Mouse (Mus musculus) kidney, embryonic 15.5 days (tissue): Measurements from ENCODE around the gene Ptpn7. TPM values are rescaled to one million over a fixed set of nuclear protein-coding genes. Genes with fewer than 3 reads are reported as not detected.

Experiments
- ATAC-seq: fragments of 200-750 bp; cut with Nextera tagmentation; replicated peaks from 2 replicates; pipeline ENCODE4 v1.8.0; 2017; ENCODE audit warnings: moderate TSS enrichment; ENCODE audit not compliant: low FRiP score
- H3K27ac ChIP-seq: fragments of 300-500 bp; sonication (generic); 2 replicates; pipeline ENCODE4 v1.5.1; 2015; ENCODE audit warnings: mild to moderate bottlenecking, inconsistent platforms
- H3K27me3 ChIP-seq: fragments of 300-500 bp; sonication (generic); 2 replicates; pipeline ENCODE4 v1.6.1; 2015; ENCODE audit warnings: inconsistent platforms
- H3K36me3 ChIP-seq: fragments of 300-500 bp; sonication (generic); 2 replicates; pipeline ENCODE4 v1.6.1; 2015; ENCODE audit warnings: inconsistent platforms
- H3K4me1 ChIP-seq: fragments of 300-500 bp; sonication (generic); 2 replicates; pipeline ENCODE4 v1.6.1; 2015; ENCODE audit warnings: inconsistent platforms
- H3K4me2 ChIP-seq: fragments of 300-500 bp; sonication (generic); 2 replicates; pipeline ENCODE4 v1.6.1; 2015; ENCODE audit warnings: moderate library complexity, mild to moderate bottlenecking, inconsistent platforms
- H3K4me3 ChIP-seq: fragments of 300-500 bp; sonication (generic); replicated peaks from 2 replicates; pipeline ENCODE4 v1.5.1; 2015; ENCODE audit warnings: mild to moderate bottlenecking, inconsistent platforms
- H3K9ac ChIP-seq: fragments of 300-500 bp; sonication (generic); 2 replicates; pipeline ENCODE4 v1.6.1; 2015; ENCODE audit warnings: mild to moderate bottlenecking, inconsistent platforms
- H3K9me3 ChIP-seq: fragments of 300-500 bp; sonication (generic); replicated peaks from 2 replicates; pipeline ENCODE4 v1.6.1; 2016; ENCODE audit warnings: inconsistent platforms
- WGBS: fragments of 180-500 bp; shearing (Covaris S2); methylation state at CpG from one replicate; pipeline ENCODE4 v1.1.7; 2015; ENCODE audit warnings: mixed read lengths; 5-methylcytosine and 5-hydroxymethylcytosine counted together
- polyA plus RNA-seq: library from polyadenylated mRNA; unstranded; fragments of >200 nt; fragmentation: Nextera tagmentation; extraction: Ambion mirVana; gene quantifications from 2 replicates; pipeline ENCODE4 v1.2.1, GENCODE M21; 2015

Ptpn7 gene
- 1.2 TPM in 2 replicates for polyA plus RNA-seq

DNA sequence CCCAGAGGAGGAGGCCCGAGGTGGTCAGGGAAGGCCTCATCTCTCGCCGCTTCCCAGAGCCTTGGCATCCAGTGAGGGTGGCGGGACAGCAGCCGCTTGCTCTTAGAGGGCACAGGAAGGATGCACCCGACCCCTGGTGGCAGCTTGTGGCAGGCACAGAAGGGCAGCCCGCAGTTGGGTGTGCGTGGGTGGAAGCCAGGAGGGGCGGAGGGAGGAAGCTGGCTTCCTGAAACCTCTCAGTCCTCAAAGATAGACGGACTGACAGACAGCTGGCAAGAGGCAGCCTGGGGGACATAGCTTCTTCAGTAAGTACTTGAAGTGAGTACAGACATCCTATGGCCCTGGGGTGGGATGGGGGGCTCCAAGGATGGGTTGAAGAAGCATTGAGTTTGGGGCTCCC, at the start of gene Ptpn7:
Gene Ptpn7, plus strand, starts transcription at position 228 of the 400 bp plus-strand sequence.
- 21% methylated on average over 10 of the region's 10 CpGs for WGBS
- Histone ChIP-seq H3K4me1 (peaks cover 45% of the 10 kb centered on the region), H3K36me3 (no peaks in the 10 kb centered on the region), H3K4me2 (no peak within 1 kb of the TSS), H3K9ac (no peak within 1 kb of the TSS), H3K9me3 (no peaks in the 10 kb centered on the region), H3K4me3 (no peak within 1 kb of the TSS), H3K27ac (peak within 1 kb of the TSS; percentile 71), H3K27me3 (peaks cover 8% of the 10 kb centered on the region; the same call in 1 of the 2 replicates)
- ATAC-seq = peak; percentile 41; the same call in 1 of the 2 replicates

DNA sequence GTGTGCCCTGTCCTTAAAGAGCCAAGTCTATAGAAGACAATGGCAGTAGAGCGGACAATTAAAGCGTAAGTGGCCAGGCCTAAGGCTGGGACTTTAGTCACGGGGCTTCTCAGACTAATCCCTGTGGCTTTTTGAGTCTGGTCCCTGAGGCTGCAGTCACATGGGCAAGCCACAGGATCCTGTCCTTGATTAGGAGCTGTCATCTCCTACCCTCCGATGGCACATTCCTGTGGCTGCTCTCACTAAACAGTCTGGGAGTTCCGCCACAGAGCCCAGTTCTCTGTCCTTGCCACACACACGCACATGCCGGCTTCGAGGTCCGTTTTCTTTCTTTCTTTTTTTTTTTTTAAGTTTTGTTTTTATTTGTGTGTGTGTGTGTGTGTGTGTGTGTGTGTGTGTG, 49.0 kb upstream of the Ptpn7 start:
- H3K27ac ChIP-seq = no peak overlapping the region
- peaks cover 58% of the 10 kb centered on the region for H3K27me3 ChIP-seq
- H3K9ac ChIP-seq = no peak overlapping the region
- 75% methylated on average over 9 of the region's 9 CpGs for WGBS
- H3K4me1 ChIP-seq = peaks cover 7% of the 10 kb centered on the region; the same call in 1 of the 2 replicates
- no peaks in the 10 kb centered on the region for H3K9me3 ChIP-seq
- no peak overlapping the region for H3K4me2 ChIP-seq
- no peak for ATAC-seq
- no peaks in the 10 kb centered on the region for H3K36me3 ChIP-seq
- H3K4me3 ChIP-seq = no peak overlapping the region

DNA sequence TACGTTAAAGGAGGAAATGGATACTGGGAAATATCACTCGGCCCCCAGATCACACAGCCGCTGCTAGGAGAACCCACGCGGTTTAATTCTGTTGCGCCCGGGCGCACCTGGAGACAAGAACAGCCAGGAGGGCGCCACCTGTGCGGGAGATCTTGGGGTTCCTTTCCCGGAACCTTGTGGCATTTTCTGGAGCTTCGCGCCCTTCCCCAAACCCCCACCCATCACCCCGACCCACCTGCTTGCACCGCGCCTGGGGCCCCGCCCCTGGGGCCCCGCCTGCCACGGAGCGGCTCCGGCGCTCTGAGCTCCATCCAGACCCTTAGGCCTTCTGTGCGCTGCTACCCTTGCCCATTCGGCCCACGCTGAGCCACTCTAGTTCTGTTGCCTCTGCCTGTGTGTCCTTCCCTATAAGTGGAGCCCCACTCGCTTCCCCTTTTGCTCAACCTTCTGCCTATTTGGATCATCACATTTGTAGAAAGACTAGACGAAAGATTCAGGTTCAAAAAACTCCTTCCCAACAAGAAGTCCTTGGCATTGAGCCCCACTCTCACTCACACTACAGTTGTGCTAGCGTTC, 47.1 kb upstream of the Ptpn7 start:
- Histone ChIP-seq H3K4me1 (peaks cover 7% of the 10 kb centered on the region; the same call in 1 of the 2 replicates), H3K4me2 (peak overlapping the region; percentile 48), H3K4me3 (peak overlapping the region; percentile 16; the same call in 1 of the 2 replicates), H3K36me3 (no peaks in the 10 kb centered on the region), H3K27me3 (peaks cover 75% of the 10 kb centered on the region), H3K9me3 (no peaks in the 10 kb centered on the region), H3K27ac (no peak overlapping the region), H3K9ac (no peak overlapping the region)
- 15% methylated on average over 28 of the region's 28 CpGs for WGBS
- ATAC-seq = no peak

DNA sequence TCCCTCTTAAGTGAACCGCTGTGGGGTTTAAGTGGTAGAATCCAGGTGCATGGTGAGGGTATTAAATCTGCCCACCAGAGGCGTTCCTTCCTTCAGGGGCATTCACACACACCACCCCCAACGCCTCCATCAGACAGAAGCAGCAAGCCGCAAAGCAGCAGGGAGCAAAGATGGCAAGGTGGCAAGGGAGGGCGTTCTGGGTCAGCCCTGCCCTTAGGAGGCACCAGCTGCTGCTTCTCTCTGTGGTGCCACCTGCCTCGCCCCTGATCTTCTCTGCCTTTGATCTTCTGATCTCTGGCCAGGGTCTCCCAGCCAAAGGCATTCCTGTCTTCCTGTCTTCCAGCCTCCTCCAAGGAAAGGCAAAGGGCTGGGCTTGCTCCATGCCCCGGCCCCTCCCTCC, 46.5 kb upstream of the Ptpn7 start:
- WGBS = 16% methylated on average over 7 of the region's 7 CpGs
- no peak overlapping the region for H3K4me3 ChIP-seq
- no peaks in the 10 kb centered on the region for H3K36me3 ChIP-seq
- no peak overlapping the region for H3K27ac ChIP-seq
- no peak overlapping the region for H3K9ac ChIP-seq
- no peak overlapping the region for H3K4me2 ChIP-seq
- no peaks in the 10 kb centered on the region for H3K9me3 ChIP-seq
- no peak for ATAC-seq
- peaks cover 77% of the 10 kb centered on the region for H3K27me3 ChIP-seq
- peaks cover 9% of the 10 kb centered on the region for H3K4me1 ChIP-seq

DNA sequence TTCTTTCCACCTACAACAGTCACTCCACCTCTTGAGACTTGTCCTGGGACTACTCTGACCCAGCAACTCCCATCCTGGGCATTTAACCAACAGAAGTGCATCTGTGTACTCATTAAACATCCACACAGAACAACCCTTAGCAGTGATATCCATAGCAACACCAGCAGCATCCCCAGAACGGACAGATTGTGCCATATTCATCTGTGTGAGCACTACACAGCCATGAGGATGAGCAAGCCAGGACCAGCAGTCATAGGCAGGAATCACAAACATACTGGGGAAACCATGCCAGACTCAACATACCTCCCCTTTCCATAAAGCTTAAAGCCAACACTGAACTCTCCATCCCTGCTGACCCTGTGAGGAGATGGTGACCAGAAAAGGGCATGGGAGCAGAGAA, 45.1 kb upstream of the Ptpn7 start:
- H3K9me3 ChIP-seq = no peaks in the 10 kb centered on the region
- WGBS = 71% methylated on average over 1 of the region's 1 CpGs
- no peak for ATAC-seq
- H3K4me2 ChIP-seq = no peak overlapping the region
- H3K27me3 ChIP-seq = peaks cover 72% of the 10 kb centered on the region
- H3K9ac ChIP-seq = no peak overlapping the region
- H3K4me3 ChIP-seq = no peak overlapping the region
- no peaks in the 10 kb centered on the region for H3K36me3 ChIP-seq
- peaks cover 11% of the 10 kb centered on the region for H3K4me1 ChIP-seq
- no peak overlapping the region for H3K27ac ChIP-seq

DNA sequence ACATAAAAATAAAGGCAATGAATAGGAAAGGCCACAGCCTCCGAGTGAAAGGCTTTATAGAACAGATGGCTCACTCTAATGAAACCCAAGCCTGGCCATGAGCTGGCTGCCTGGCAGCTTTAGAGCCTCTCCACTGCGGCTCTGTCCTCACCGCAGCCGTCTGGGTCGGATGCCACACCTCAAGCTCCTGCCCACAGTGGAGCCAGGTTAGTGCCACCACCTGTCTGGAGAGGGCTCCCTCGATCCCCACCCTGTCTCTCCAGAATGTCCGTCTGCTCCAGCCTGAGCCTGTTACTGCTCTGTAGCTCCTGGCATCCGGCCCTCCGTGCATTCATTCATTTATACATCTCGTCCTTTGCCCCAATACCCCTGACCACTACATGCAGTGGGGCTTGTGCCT, 42.9 kb upstream of the Ptpn7 start:
- no peak for ATAC-seq
- Histone ChIP-seq H3K4me1 (peaks cover 11% of the 10 kb centered on the region), H3K9me3 (no peaks in the 10 kb centered on the region), H3K27ac (no peak overlapping the region), H3K9ac (no peak overlapping the region), H3K4me2 (no peak overlapping the region), H3K36me3 (no peaks in the 10 kb centered on the region), H3K27me3 (peaks cover 59% of the 10 kb centered on the region), H3K4me3 (no peak overlapping the region)
- WGBS = 72% methylated on average over 10 of the region's 10 CpGs

DNA sequence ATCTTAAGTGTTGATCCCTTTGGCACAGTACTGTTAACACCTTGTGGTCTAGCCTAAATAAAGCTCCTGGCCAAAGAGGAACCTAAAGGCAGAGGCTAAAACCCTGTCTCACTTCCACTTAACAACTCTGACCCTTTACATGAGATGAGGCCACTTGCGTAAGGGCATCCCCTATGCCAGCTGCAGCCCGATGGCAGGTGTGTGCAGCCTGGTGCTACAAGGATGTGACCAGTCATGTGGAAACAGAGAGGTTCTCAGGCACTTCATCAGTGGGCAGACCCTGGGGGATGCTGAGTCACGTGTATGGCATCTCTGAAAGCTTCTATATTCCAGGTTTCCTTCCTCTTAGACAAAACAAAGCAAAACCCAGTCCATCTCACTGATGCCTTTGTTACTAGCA, 41.6 kb upstream of the Ptpn7 start:
- no peak; the same call in 1 of the 2 replicates for ATAC-seq
- WGBS = 39% methylated on average over 3 of the region's 3 CpGs

DNA sequence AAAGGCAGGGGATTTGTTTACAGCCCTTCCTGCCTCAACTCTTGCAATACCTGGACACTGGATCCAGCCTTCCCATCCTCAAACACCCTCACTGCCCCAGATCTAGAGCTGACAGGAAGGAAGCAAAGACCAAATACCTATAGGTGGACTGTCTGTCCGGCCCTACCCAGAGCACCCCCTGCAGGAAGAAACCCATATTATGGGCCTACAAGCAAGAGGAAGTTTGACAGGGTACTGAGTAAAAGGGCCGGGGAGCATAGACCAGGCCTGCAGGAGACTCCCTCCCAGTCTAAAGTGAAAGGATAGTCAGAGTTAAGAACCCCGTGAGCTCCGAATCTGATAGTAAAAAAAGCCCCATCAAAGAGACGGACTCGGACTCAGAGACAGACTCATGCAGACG, 37.8 kb upstream of the Ptpn7 start:
- H3K27ac ChIP-seq = no peak overlapping the region
- H3K36me3 ChIP-seq = no peaks in the 10 kb centered on the region
- 65% methylated on average over 7 of the region's 7 CpGs for WGBS
- no peak overlapping the region for H3K9ac ChIP-seq
- peaks cover 38% of the 10 kb centered on the region for H3K27me3 ChIP-seq
- no peak overlapping the region for H3K4me3 ChIP-seq
- peaks cover 5% of the 10 kb centered on the region; the same call in 1 of the 2 replicates for H3K4me1 ChIP-seq
- no peaks in the 10 kb centered on the region for H3K9me3 ChIP-seq
- no peak for ATAC-seq
- no peak overlapping the region for H3K4me2 ChIP-seq

More for the DNA sequence above, 41.6 kb upstream of the Ptpn7 start:
- Histone ChIP-seq H3K36me3 (no peaks in the 10 kb centered on the region), H3K27ac (no peak overlapping the region), H3K4me2 (no peak overlapping the region), H3K4me1 (peaks cover 5% of the 10 kb centered on the region; the same call in 1 of the 2 replicates), H3K27me3 (peaks cover 46% of the 10 kb centered on the region), H3K9ac (no peak overlapping the region), H3K4me3 (no peak overlapping the region), H3K9me3 (no peaks in the 10 kb centered on the region)

DNA sequence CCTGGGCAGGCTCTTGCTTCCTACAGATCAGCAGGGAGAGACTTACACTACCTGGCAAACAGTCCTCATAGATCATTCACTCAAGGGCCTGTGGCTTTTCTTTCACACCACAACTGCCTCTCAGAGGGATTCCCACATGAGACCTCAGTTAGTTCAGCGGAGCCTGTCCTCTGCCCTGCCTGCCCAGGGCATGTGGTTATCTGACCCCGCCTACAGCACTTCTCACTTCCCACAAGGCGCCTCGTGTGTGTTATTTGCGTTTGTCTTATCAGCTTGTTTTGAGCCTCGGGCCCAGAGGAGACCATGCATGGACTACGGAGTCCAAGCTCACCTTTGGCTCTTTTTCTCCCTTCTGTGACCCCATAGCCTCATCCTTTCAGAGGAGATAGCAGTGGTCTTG, 37.3 kb upstream of the Ptpn7 start:
- Histone ChIP-seq H3K4me2 (no peak overlapping the region), H3K27ac (no peak overlapping the region), H3K4me3 (no peak overlapping the region), H3K9ac (no peak overlapping the region), H3K4me1 (peaks cover 7% of the 10 kb centered on the region), H3K27me3 (peaks cover 35% of the 10 kb centered on the region), H3K9me3 (no peaks in the 10 kb centered on the region), H3K36me3 (no peaks in the 10 kb centered on the region)
- WGBS = 40% methylated on average over 7 of the region's 7 CpGs
- ATAC-seq = no peak

DNA sequence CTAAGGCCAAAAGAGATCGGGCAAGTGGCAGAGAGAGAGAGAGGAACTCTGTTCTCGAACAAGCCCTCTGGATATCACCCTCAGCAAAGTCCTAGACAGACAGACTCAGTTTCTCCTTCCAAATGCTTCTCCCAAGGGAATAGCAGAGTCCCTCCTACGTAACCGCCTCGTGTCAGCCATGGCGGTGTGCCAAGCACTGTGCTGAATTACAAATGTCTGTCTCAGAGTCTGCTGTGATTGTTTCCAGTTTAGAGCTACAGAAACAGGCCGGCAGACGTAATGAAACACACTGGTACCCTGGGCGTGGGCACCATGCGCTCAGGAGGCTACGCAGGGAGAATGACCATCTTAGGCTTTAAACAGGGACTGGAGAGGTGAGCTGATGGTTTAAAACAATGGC, 36.2 kb upstream of the Ptpn7 start:
- no peak overlapping the region for H3K9ac ChIP-seq
- H3K9me3 ChIP-seq = no peaks in the 10 kb centered on the region
- H3K27ac ChIP-seq = no peak overlapping the region
- H3K4me1 ChIP-seq = peaks cover 6% of the 10 kb centered on the region; the same call in 1 of the 2 replicates
- 81% methylated on average over 11 of the region's 11 CpGs for WGBS
- no peak for ATAC-seq
- no peak overlapping the region for H3K4me3 ChIP-seq
- H3K4me2 ChIP-seq = no peak overlapping the region
- H3K36me3 ChIP-seq = no peaks in the 10 kb centered on the region
- peaks cover 42% of the 10 kb centered on the region for H3K27me3 ChIP-seq

DNA sequence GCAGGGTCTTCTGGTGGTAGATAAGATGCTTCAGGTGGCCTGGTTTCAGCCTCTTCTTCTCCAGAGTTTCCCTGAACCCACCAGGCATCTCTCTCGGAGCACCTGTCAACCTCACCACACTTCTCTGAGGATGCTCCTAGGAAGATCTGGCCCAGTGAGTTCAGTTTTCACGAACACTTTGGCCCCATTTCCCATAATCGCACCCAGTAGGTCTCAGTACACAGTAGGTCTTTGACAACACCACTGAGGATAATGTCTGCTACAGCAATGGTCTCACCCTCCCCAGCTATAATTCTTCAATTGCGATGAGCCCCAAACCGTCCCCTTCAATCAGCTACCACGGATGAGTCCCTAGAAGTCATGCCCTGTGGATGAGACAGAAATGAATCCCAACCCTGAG, 35.1 kb upstream of the Ptpn7 start:
- Histone ChIP-seq H3K36me3 (no peaks in the 10 kb centered on the region), H3K27ac (no peak overlapping the region), H3K9me3 (no peaks in the 10 kb centered on the region), H3K4me1 (peaks cover 6% of the 10 kb centered on the region; the same call in 1 of the 2 replicates), H3K4me2 (no peak overlapping the region), H3K27me3 (peaks cover 53% of the 10 kb centered on the region), H3K9ac (no peak overlapping the region), H3K4me3 (no peak overlapping the region)
- ATAC-seq = no peak
- WGBS = 88% methylated on average over 6 of the region's 6 CpGs

DNA sequence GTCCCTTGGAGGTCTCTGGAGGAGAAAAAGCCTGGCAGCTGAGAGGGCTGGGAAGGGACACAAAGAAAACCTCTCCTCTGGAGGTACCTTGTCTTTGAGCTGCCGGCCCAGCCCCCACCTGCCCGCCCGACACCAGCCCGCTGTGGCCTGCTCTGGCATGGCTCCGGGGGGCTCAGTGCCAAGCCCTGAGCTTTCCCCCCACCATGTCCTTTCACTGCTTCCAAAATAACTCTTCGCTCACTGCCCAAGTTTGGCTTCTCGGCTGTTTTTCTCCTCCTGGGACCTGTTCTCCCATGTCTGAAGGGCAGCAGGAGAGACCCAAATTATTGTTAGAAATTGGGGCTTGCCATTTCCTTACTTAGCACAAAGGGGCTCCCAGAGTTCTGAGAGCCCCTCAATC, 34.1 kb upstream of the Ptpn7 start:
- WGBS = 93% methylated on average over 7 of the region's 7 CpGs
- peaks cover 6% of the 10 kb centered on the region; the same call in 1 of the 2 replicates for H3K4me1 ChIP-seq
- H3K4me3 ChIP-seq = no peak overlapping the region
- ATAC-seq = no peak
- no peak overlapping the region for H3K27ac ChIP-seq
- no peaks in the 10 kb centered on the region for H3K9me3 ChIP-seq
- H3K36me3 ChIP-seq = no peaks in the 10 kb centered on the region
- H3K9ac ChIP-seq = no peak overlapping the region
- H3K27me3 ChIP-seq = peaks cover 63% of the 10 kb centered on the region
- no peak overlapping the region for H3K4me2 ChIP-seq

DNA sequence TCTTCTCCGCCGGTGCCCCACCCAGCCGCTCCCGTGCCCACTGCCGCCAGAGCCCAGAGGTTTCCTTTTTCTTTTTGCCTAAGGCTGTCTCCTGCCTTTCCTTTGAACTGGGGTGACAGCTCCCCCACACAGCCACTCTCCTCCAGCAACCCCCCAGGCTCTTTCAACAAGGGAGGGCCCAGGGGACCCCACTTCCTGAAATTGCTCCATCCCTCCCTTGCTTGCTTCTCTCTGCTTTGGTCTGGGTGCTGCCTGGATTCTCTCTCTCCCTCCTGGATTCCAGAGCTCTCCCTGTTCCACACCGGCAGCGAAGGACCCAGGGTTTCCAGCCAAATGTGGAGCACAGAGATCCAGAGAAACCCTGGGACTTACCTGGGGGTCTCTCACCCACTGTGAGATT, 32.1 kb upstream of the Ptpn7 start:
- 54% methylated on average over 7 of the region's 7 CpGs for WGBS
- Histone ChIP-seq H3K27ac (no peak overlapping the region), H3K4me2 (no peak overlapping the region), H3K4me1 (peaks cover 15% of the 10 kb centered on the region), H3K27me3 (peaks cover 78% of the 10 kb centered on the region), H3K9ac (no peak overlapping the region), H3K36me3 (no peaks in the 10 kb centered on the region), H3K4me3 (no peak overlapping the region), H3K9me3 (no peaks in the 10 kb centered on the region)
- no peak for ATAC-seq
